Mouse (Mus musculus): Measurements from ENCODE around the gene Gm11639. TPM values are rescaled to one million over a fixed set of nuclear protein-coding genes. Genes with fewer than 3 reads are reported as not detected.

Gm11639 gene
- polyA plus RNA-seq, 1 experiment from 2014 or later, result 0.01 TPM

GRCm38 (mm10) chr11:104663878-104664261, 21.6 kb upstream of the Gm11639 start:
- Histone ChIP-seq H3K9me3 (ENCODE audit: control insufficient read depth, low read length) (no peaks in the 10 kb centered on the region), H3K27me3 (replicated peaks; ENCODE audit: control insufficient read depth, insufficient read depth, low read length) (no peaks in the 10 kb centered on the region), H3K9ac (ENCODE audit: low read depth, low read length) (no peak overlapping the region), H3K36me3 (ENCODE audit: control insufficient read depth, insufficient read depth, low read length) (peaks cover 4% of the 10 kb centered on the region; the same call in 1 of the 2 replicates), H3K4me2 (ENCODE audit: low read depth, low read length) (no peak overlapping the region), H3K4me3 (ENCODE audit: low read depth, low read length) (no peak overlapping the region), H3K27ac (replicated peaks; ENCODE audit: low read depth, low read length) (no peak overlapping the region), H3K4me1 (ENCODE audit: control insufficient read depth, insufficient read depth, low read length) (peaks cover 5% of the 10 kb centered on the region; the same call in 1 of the 2 replicates)
- DNase-seq (ENCODE audit: low spot score), result peak; percentile 33
- no peak for ATAC-seq (ENCODE audit: low read depth)
- WGBS, result 80% methylated on average over 3 of the region's 3 CpGs

GRCm38 (mm10) chr11:104664441-104664840, 21.1 kb upstream of the Gm11639 start:
- H3K36me3 ChIP-seq (ENCODE audit: control insufficient read depth, insufficient read depth, low read length), result peaks cover 4% of the 10 kb centered on the region; the same call in 1 of the 2 replicates
- peaks cover 5% of the 10 kb centered on the region; the same call in 1 of the 2 replicates for H3K4me1 ChIP-seq (ENCODE audit: control insufficient read depth, insufficient read depth, low read length)
- no peak overlapping the region for H3K27ac ChIP-seq (replicated peaks; ENCODE audit: low read depth, low read length)
- no peak for DNase-seq (ENCODE audit: low spot score)
- ATAC-seq (ENCODE audit: low read depth), result no peak
- H3K9me3 ChIP-seq (ENCODE audit: control insufficient read depth, low read length), result no peaks in the 10 kb centered on the region
- no peak overlapping the region for H3K9ac ChIP-seq (ENCODE audit: low read depth, low read length)
- no peak overlapping the region for H3K4me3 ChIP-seq (ENCODE audit: low read depth, low read length)
- no peaks in the 10 kb centered on the region for H3K27me3 ChIP-seq (replicated peaks; ENCODE audit: control insufficient read depth, insufficient read depth, low read length)
- no peak overlapping the region for H3K4me2 ChIP-seq (ENCODE audit: low read depth, low read length)

GRCm38 (mm10) chr11:104667399-104667798, 18.1 kb upstream of the Gm11639 start:
- no peak overlapping the region for H3K27ac ChIP-seq (replicated peaks; ENCODE audit: low read depth, low read length)
- no peaks in the 10 kb centered on the region for H3K27me3 ChIP-seq (replicated peaks; ENCODE audit: control insufficient read depth, insufficient read depth, low read length)
- H3K4me3 ChIP-seq (ENCODE audit: low read depth, low read length), result no peak overlapping the region
- no peak overlapping the region for H3K4me2 ChIP-seq (ENCODE audit: low read depth, low read length)
- DNase-seq (ENCODE audit: low spot score) (peak; percentile 33), ATAC-seq (ENCODE audit: low read depth) (peak; percentile 37; the same call in 1 of the 2 replicates)
- H3K36me3 ChIP-seq (ENCODE audit: control insufficient read depth, insufficient read depth, low read length), result no peaks in the 10 kb centered on the region
- H3K9ac ChIP-seq (ENCODE audit: low read depth, low read length), result no peak overlapping the region
- 29% methylated on average over 5 of the region's 5 CpGs for WGBS
- no peaks in the 10 kb centered on the region for H3K9me3 ChIP-seq (ENCODE audit: control insufficient read depth, low read length)
- peaks cover 5% of the 10 kb centered on the region; the same call in 1 of the 2 replicates for H3K4me1 ChIP-seq (ENCODE audit: control insufficient read depth, insufficient read depth, low read length)

GRCm38 (mm10) chr11:104673412-104673811, 12.1 kb upstream of the Gm11639 start:
- no peak for ATAC-seq (ENCODE audit: low read depth)
- Histone ChIP-seq H3K27me3 (replicated peaks; ENCODE audit: control insufficient read depth, insufficient read depth, low read length) (no peaks in the 10 kb centered on the region), H3K27ac (replicated peaks; ENCODE audit: low read depth, low read length) (no peak overlapping the region), H3K9me3 (ENCODE audit: control insufficient read depth, low read length) (no peaks in the 10 kb centered on the region), H3K4me3 (ENCODE audit: low read depth, low read length) (no peak overlapping the region), H3K9ac (ENCODE audit: low read depth, low read length) (no peak overlapping the region), H3K4me2 (ENCODE audit: low read depth, low read length) (no peak overlapping the region), H3K36me3 (ENCODE audit: control insufficient read depth, insufficient read depth, low read length) (no peaks in the 10 kb centered on the region), H3K4me1 (ENCODE audit: control insufficient read depth, insufficient read depth, low read length) (no peaks in the 10 kb centered on the region)
- WGBS, result 66% methylated on average over 4 of the region's 4 CpGs
- DNase-seq (ENCODE audit: low spot score), result no peak

GRCm38 (mm10) chr11:104674768-104675167, 10.7 kb upstream of the Gm11639 start:
- Histone ChIP-seq H3K27ac (replicated peaks; ENCODE audit: low read depth, low read length) (no peak overlapping the region), H3K36me3 (ENCODE audit: control insufficient read depth, insufficient read depth, low read length) (no peaks in the 10 kb centered on the region), H3K4me3 (ENCODE audit: low read depth, low read length) (no peak overlapping the region), H3K4me1 (ENCODE audit: control insufficient read depth, insufficient read depth, low read length) (no peaks in the 10 kb centered on the region), H3K9ac (ENCODE audit: low read depth, low read length) (no peak overlapping the region), H3K27me3 (replicated peaks; ENCODE audit: control insufficient read depth, insufficient read depth, low read length) (no peaks in the 10 kb centered on the region), H3K4me2 (ENCODE audit: low read depth, low read length) (no peak overlapping the region), H3K9me3 (ENCODE audit: control insufficient read depth, low read length) (no peaks in the 10 kb centered on the region)
- 91% methylated on average over 11 of the region's 11 CpGs for WGBS
- no peak for DNase-seq (ENCODE audit: low spot score)
- ATAC-seq (ENCODE audit: low read depth), result no peak

- DNase-seq (ENCODE audit: low spot score) (no peak), ATAC-seq (ENCODE audit: low read depth) (no peak)
- Histone ChIP-seq H3K9ac (ENCODE audit: low read depth, low read length) (no peak overlapping the region), H3K27me3 (replicated peaks; ENCODE audit: control insufficient read depth, insufficient read depth, low read length) (no peaks in the 10 kb centered on the region), H3K9me3 (ENCODE audit: control insufficient read depth, low read length) (no peaks in the 10 kb centered on the region), H3K4me3 (ENCODE audit: low read depth, low read length) (no peak overlapping the region), H3K4me1 (ENCODE audit: control insufficient read depth, insufficient read depth, low read length) (no peaks in the 10 kb centered on the region), H3K36me3 (ENCODE audit: control insufficient read depth, insufficient read depth, low read length) (no peaks in the 10 kb centered on the region), H3K27ac (replicated peaks; ENCODE audit: low read depth, low read length) (no peak overlapping the region), H3K4me2 (ENCODE audit: low read depth, low read length) (no peak overlapping the region)
- WGBS, result 87% methylated on average over 6 of the region's 6 CpGs
These were observed 7.7 kb downstream of the Gm11639 start for GRCm38 (mm10) chr11:104693235-104693634.

- no peak overlapping the region for H3K4me2 ChIP-seq (ENCODE audit: low read depth, low read length)
These were observed 18.6 kb downstream of the Gm11639 start for GRCm38 (mm10) chr11:104704097-104704496.

GRCm38 (mm10) chr11:104707084-104707483, 21.6 kb downstream of the Gm11639 start:
- H3K9ac ChIP-seq (ENCODE audit: low read depth, low read length), result no peak overlapping the region
- 66% methylated on average over 2 of the region's 2 CpGs for WGBS
- H3K4me2 ChIP-seq (ENCODE audit: low read depth, low read length), result no peak overlapping the region
- no peak overlapping the region for H3K4me3 ChIP-seq (ENCODE audit: low read depth, low read length)
- H3K27ac ChIP-seq (replicated peaks; ENCODE audit: low read depth, low read length), result no peak overlapping the region
- ATAC-seq (ENCODE audit: low read depth) (no peak), DNase-seq (ENCODE audit: low spot score) (no peak)
- H3K4me1 ChIP-seq (ENCODE audit: control insufficient read depth, insufficient read depth, low read length), result no peaks in the 10 kb centered on the region
- H3K27me3 ChIP-seq (replicated peaks; ENCODE audit: control insufficient read depth, insufficient read depth, low read length), result no peaks in the 10 kb centered on the region
- no peaks in the 10 kb centered on the region for H3K36me3 ChIP-seq (ENCODE audit: control insufficient read depth, insufficient read depth, low read length)
- no peaks in the 10 kb centered on the region for H3K9me3 ChIP-seq (ENCODE audit: control insufficient read depth, low read length)

More at GRCm38 (mm10) chr11:104704097-104704496, 18.6 kb downstream of the Gm11639 start:
- Histone ChIP-seq H3K4me3 (ENCODE audit: low read depth, low read length) (no peak overlapping the region), H3K36me3 (ENCODE audit: control insufficient read depth, insufficient read depth, low read length) (no peaks in the 10 kb centered on the region), H3K9ac (ENCODE audit: low read depth, low read length) (no peak overlapping the region), H3K9me3 (ENCODE audit: control insufficient read depth, low read length) (no peaks in the 10 kb centered on the region), H3K27ac (replicated peaks; ENCODE audit: low read depth, low read length) (no peak overlapping the region), H3K4me1 (ENCODE audit: control insufficient read depth, insufficient read depth, low read length) (no peaks in the 10 kb centered on the region), H3K27me3 (replicated peaks; ENCODE audit: control insufficient read depth, insufficient read depth, low read length) (no peaks in the 10 kb centered on the region)
- no peak for ATAC-seq (ENCODE audit: low read depth)
- no peak for DNase-seq (ENCODE audit: low spot score)
- WGBS, result 62% methylated on average over 15 of the region's 15 CpGs

GRCm38 (mm10) chr11:104744995-104745568, 59.6 kb downstream of the Gm11639 start:
- 67% methylated on average over 9 of the region's 9 CpGs for WGBS
- H3K4me2 ChIP-seq (ENCODE audit: low read depth, low read length), result no peak overlapping the region
- DNase-seq (ENCODE audit: low spot score), result no peak
- no peak for ATAC-seq (ENCODE audit: low read depth)
- H3K27me3 ChIP-seq (replicated peaks; ENCODE audit: control insufficient read depth, insufficient read depth, low read length), result no peaks in the 10 kb centered on the region
- H3K9me3 ChIP-seq (ENCODE audit: control insufficient read depth, low read length), result no peaks in the 10 kb centered on the region
- no peaks in the 10 kb centered on the region for H3K4me1 ChIP-seq (ENCODE audit: control insufficient read depth, insufficient read depth, low read length)
- no peaks in the 10 kb centered on the region for H3K36me3 ChIP-seq (ENCODE audit: control insufficient read depth, insufficient read depth, low read length)
- H3K27ac ChIP-seq (replicated peaks; ENCODE audit: low read depth, low read length), result no peak overlapping the region
- no peak overlapping the region for H3K4me3 ChIP-seq (ENCODE audit: low read depth, low read length)
- H3K9ac ChIP-seq (ENCODE audit: low read depth, low read length), result no peak overlapping the region
